Mouse (Mus musculus): ENCODE data around the gene Osgin1. TPM values are rescaled to one million over a fixed set of nuclear protein-coding genes. Genes with fewer than 3 reads are reported as not detected.

Osgin1 gene
- polyA plus RNA-seq, 1 experiment from 2014 or later: 0.23 TPM

- Histone ChIP-seq H3K4me1 (replicated peaks; ENCODE audit: control insufficient read depth, insufficient read depth, low read length) (peaks cover 5% of the 10 kb centered on the region; the same call in 1 of the 2 replicates), H3K4me2 (replicated peaks; ENCODE audit: low read depth, low read length) (no peak overlapping the region), H3K9me3 (ENCODE audit: control insufficient read depth, low read length) (no peaks in the 10 kb centered on the region), H3K9ac (ENCODE audit: low read depth, low read length) (no peak overlapping the region), H3K4me3 (ENCODE audit: low read depth, low read length) (no peak overlapping the region), H3K27me3 (ENCODE audit: control insufficient read depth, insufficient read depth, low read length) (no peaks in the 10 kb centered on the region), H3K27ac (ENCODE audit: low read depth, low read length) (no peak overlapping the region), H3K36me3 (ENCODE audit: control insufficient read depth, insufficient read depth, low read length) (no peaks in the 10 kb centered on the region)
- WGBS: 74% methylated on average over 6 of the region's 6 CpGs
- DNase-seq (ENCODE audit: low spot score) (no peak), ATAC-seq (ENCODE audit: low FRiP score) (no peak)
Measured at GRCm38 (mm10) chr8:119399255-119399654, 34.7 kb upstream of the Osgin1 start.

GRCm38 (mm10) chr8:119400122-119400671 lies 33.7 kb upstream of the Osgin1 start:
- H3K36me3 ChIP-seq (ENCODE audit: control insufficient read depth, insufficient read depth, low read length): 0 out of 2 replicates have a peak, but pooled peaks cover 2% of the 10 kb centered on the region
- H3K9me3 ChIP-seq (ENCODE audit: control insufficient read depth, low read length): no peaks in the 10 kb centered on the region
- peaks cover 5% of the 10 kb centered on the region; the same call in 1 of the 2 replicates for H3K4me1 ChIP-seq (replicated peaks; ENCODE audit: control insufficient read depth, insufficient read depth, low read length)
- no peak overlapping the region for H3K4me3 ChIP-seq (ENCODE audit: low read depth, low read length)
- no peak for ATAC-seq (ENCODE audit: low FRiP score)
- no peak overlapping the region for H3K27ac ChIP-seq (ENCODE audit: low read depth, low read length)
- no peak overlapping the region for H3K9ac ChIP-seq (ENCODE audit: low read depth, low read length)
- H3K4me2 ChIP-seq (replicated peaks; ENCODE audit: low read depth, low read length): no peak overlapping the region
- no peak for DNase-seq (ENCODE audit: low spot score)
- H3K27me3 ChIP-seq (ENCODE audit: control insufficient read depth, insufficient read depth, low read length): no peaks in the 10 kb centered on the region
- 83% methylated on average over 9 of the region's 9 CpGs for WGBS

GRCm38 (mm10) chr8:119400904-119401303 lies 33.0 kb upstream of the Osgin1 start:
- no peak for ATAC-seq (ENCODE audit: low FRiP score)
- Histone ChIP-seq H3K27me3 (ENCODE audit: control insufficient read depth, insufficient read depth, low read length) (no peaks in the 10 kb centered on the region), H3K9me3 (ENCODE audit: control insufficient read depth, low read length) (no peaks in the 10 kb centered on the region), H3K36me3 (ENCODE audit: control insufficient read depth, insufficient read depth, low read length) (0 out of 2 replicates have a peak, but pooled peaks cover 2% of the 10 kb centered on the region), H3K27ac (ENCODE audit: low read depth, low read length) (no peak overlapping the region), H3K4me3 (ENCODE audit: low read depth, low read length) (no peak overlapping the region), H3K4me2 (replicated peaks; ENCODE audit: low read depth, low read length) (no peak overlapping the region), H3K9ac (ENCODE audit: low read depth, low read length) (no peak overlapping the region), H3K4me1 (replicated peaks; ENCODE audit: control insufficient read depth, insufficient read depth, low read length) (no peaks in the 10 kb centered on the region)
- WGBS: 78% methylated on average over 3 of the region's 3 CpGs
- no peak for DNase-seq (ENCODE audit: low spot score)

- WGBS: 82% methylated on average over 10 of the region's 10 CpGs
- Histone ChIP-seq H3K27me3 (ENCODE audit: control insufficient read depth, insufficient read depth, low read length) (no peaks in the 10 kb centered on the region), H3K36me3 (ENCODE audit: control insufficient read depth, insufficient read depth, low read length) (0 out of 2 replicates have a peak, but pooled peaks cover 2% of the 10 kb centered on the region), H3K4me1 (replicated peaks; ENCODE audit: control insufficient read depth, insufficient read depth, low read length) (no peaks in the 10 kb centered on the region), H3K9me3 (ENCODE audit: control insufficient read depth, low read length) (no peaks in the 10 kb centered on the region), H3K9ac (ENCODE audit: low read depth, low read length) (no peak overlapping the region), H3K4me2 (replicated peaks; ENCODE audit: low read depth, low read length) (no peak overlapping the region), H3K27ac (ENCODE audit: low read depth, low read length) (no peak overlapping the region), H3K4me3 (ENCODE audit: low read depth, low read length) (no peak overlapping the region)
- ATAC-seq (ENCODE audit: low FRiP score): no peak
- DNase-seq (ENCODE audit: low spot score): no peak
Measured at GRCm38 (mm10) chr8:119403912-119404311, 30.0 kb upstream of the Osgin1 start.

GRCm38 (mm10) chr8:119404648-119405047 lies 29.3 kb upstream of the Osgin1 start:
- no peak for DNase-seq (ENCODE audit: low spot score)
- H3K9ac ChIP-seq (ENCODE audit: low read depth, low read length): no peak overlapping the region
- 0 out of 2 replicates have a peak, but pooled peaks cover 2% of the 10 kb centered on the region for H3K36me3 ChIP-seq (ENCODE audit: control insufficient read depth, insufficient read depth, low read length)
- ATAC-seq (ENCODE audit: low FRiP score): no peak
- H3K27ac ChIP-seq (ENCODE audit: low read depth, low read length): no peak overlapping the region
- 97% methylated on average over 5 of the region's 5 CpGs for WGBS
- no peak overlapping the region for H3K4me2 ChIP-seq (replicated peaks; ENCODE audit: low read depth, low read length)
- H3K4me3 ChIP-seq (ENCODE audit: low read depth, low read length): no peak overlapping the region
- H3K27me3 ChIP-seq (ENCODE audit: control insufficient read depth, insufficient read depth, low read length): no peaks in the 10 kb centered on the region
- no peaks in the 10 kb centered on the region for H3K9me3 ChIP-seq (ENCODE audit: control insufficient read depth, low read length)
- H3K4me1 ChIP-seq (replicated peaks; ENCODE audit: control insufficient read depth, insufficient read depth, low read length): no peaks in the 10 kb centered on the region

- Histone ChIP-seq H3K36me3 (ENCODE audit: control insufficient read depth, insufficient read depth, low read length) (0 out of 2 replicates have a peak, but pooled peaks cover 2% of the 10 kb centered on the region), H3K9me3 (ENCODE audit: control insufficient read depth, low read length) (no peaks in the 10 kb centered on the region), H3K4me1 (replicated peaks; ENCODE audit: control insufficient read depth, insufficient read depth, low read length) (no peaks in the 10 kb centered on the region), H3K27ac (ENCODE audit: low read depth, low read length) (no peak overlapping the region), H3K27me3 (ENCODE audit: control insufficient read depth, insufficient read depth, low read length) (no peaks in the 10 kb centered on the region), H3K9ac (ENCODE audit: low read depth, low read length) (no peak overlapping the region), H3K4me3 (ENCODE audit: low read depth, low read length) (no peak overlapping the region), H3K4me2 (replicated peaks; ENCODE audit: low read depth, low read length) (no peak overlapping the region)
- ATAC-seq (ENCODE audit: low FRiP score): no peak
- no peak for DNase-seq (ENCODE audit: low spot score)
- 90% methylated on average over 8 of the region's 8 CpGs for WGBS
Measured at GRCm38 (mm10) chr8:119408311-119408710, 25.6 kb upstream of the Osgin1 start.

GRCm38 (mm10) chr8:119412037-119412734 lies 21.7 kb upstream of the Osgin1 start:
- 0 out of 2 replicates have a peak, but pooled peaks have one; percentile 3 for ATAC-seq (ENCODE audit: low FRiP score)
- no peak overlapping the region for H3K4me3 ChIP-seq (ENCODE audit: low read depth, low read length)
- 58% methylated on average over 10 of the region's 10 CpGs for WGBS

GRCm38 (mm10) chr8:119412735-119413498 lies 21.0 kb upstream of the Osgin1 start:
- peak overlapping the region; percentile 38 for H3K4me2 ChIP-seq (replicated peaks; ENCODE audit: low read depth, low read length)
- no peaks in the 10 kb centered on the region for H3K9me3 ChIP-seq (ENCODE audit: control insufficient read depth, low read length)
- ATAC-seq (ENCODE audit: low FRiP score) (peak; percentile 78), DNase-seq (ENCODE audit: low spot score) (peak; percentile 91)
- peak overlapping the region; percentile 51; the same call in 1 of the 2 replicates for H3K9ac ChIP-seq (ENCODE audit: low read depth, low read length)
- H3K36me3 ChIP-seq (ENCODE audit: control insufficient read depth, insufficient read depth, low read length): no peaks in the 10 kb centered on the region
- H3K4me1 ChIP-seq (replicated peaks; ENCODE audit: control insufficient read depth, insufficient read depth, low read length): no peaks in the 10 kb centered on the region
- H3K4me3 ChIP-seq (ENCODE audit: low read depth, low read length): no peak overlapping the region
- 11% methylated on average over 18 of the region's 18 CpGs for WGBS
- H3K27me3 ChIP-seq (ENCODE audit: control insufficient read depth, insufficient read depth, low read length): no peaks in the 10 kb centered on the region
- no peak overlapping the region for H3K27ac ChIP-seq (ENCODE audit: low read depth, low read length)

More at GRCm38 (mm10) chr8:119412037-119412734, 21.7 kb upstream of the Osgin1 start:
- H3K27ac ChIP-seq (ENCODE audit: low read depth, low read length): no peak overlapping the region
- no peaks in the 10 kb centered on the region for H3K4me1 ChIP-seq (replicated peaks; ENCODE audit: control insufficient read depth, insufficient read depth, low read length)
- no peaks in the 10 kb centered on the region for H3K36me3 ChIP-seq (ENCODE audit: control insufficient read depth, insufficient read depth, low read length)
- DNase-seq (ENCODE audit: low spot score): no peak
- H3K27me3 ChIP-seq (ENCODE audit: control insufficient read depth, insufficient read depth, low read length): no peaks in the 10 kb centered on the region
- H3K9ac ChIP-seq (ENCODE audit: low read depth, low read length): no peak overlapping the region; the same call in 1 of the 2 replicates
- H3K4me2 ChIP-seq (replicated peaks; ENCODE audit: low read depth, low read length): no peak overlapping the region
- H3K9me3 ChIP-seq (ENCODE audit: control insufficient read depth, low read length): no peaks in the 10 kb centered on the region

Measured in hindbrain, embryonic 11.5 days (tissue).